Mouse (Mus musculus) liver, postnatal 0 days (tissue): ENCODE results near the gene Aff3. TPM values are rescaled to one million over a fixed set of nuclear protein-coding genes. Genes with fewer than 3 reads are reported as not detected.

Experiments
- ATAC-seq: fragments of 200-750 bp; cut with Nextera tagmentation; 2 replicates; pipeline ENCODE4 v1.8.0; 2017; ENCODE audit warnings: mild to moderate bottlenecking, moderate library complexity
- DNase-seq: peaks from one replicate; pipeline ENCODE4 v3.0.0-alpha.2; 2016
- H3K27ac ChIP-seq: fragments of 300-500 bp; sonication (generic); 2 replicates; pipeline ENCODE4 v1.5.1; 2014; ENCODE audit warnings: antibody characterized with exemption, moderate library complexity, mild to moderate bottlenecking, low read depth
- H3K27me3 ChIP-seq: fragments of 300-500 bp; sonication (generic); 2 replicates; pipeline ENCODE4 v1.6.1; 2014; ENCODE audit warnings: low read length, control low read depth, mixed read lengths; ENCODE audit not compliant: insufficient read depth
- H3K36me3 ChIP-seq: fragments of 300-500 bp; sonication (generic); replicated peaks from 2 replicates; pipeline ENCODE4 v1.6.1; 2014; ENCODE audit warnings: mild to moderate bottlenecking, control low read depth, low read length, moderate library complexity, mixed read lengths; ENCODE audit not compliant: insufficient read depth
- H3K4me1 ChIP-seq: fragments of 300-500 bp; sonication (generic); 2 replicates; pipeline ENCODE4 v1.6.1; 2014; ENCODE audit warnings: antibody characterized with exemption, mild to moderate bottlenecking, control low read depth; ENCODE audit not compliant: insufficient read depth
- H3K4me2 ChIP-seq: fragments of 300-500 bp; sonication (generic); 2 replicates; pipeline ENCODE4 v1.6.1; 2014; ENCODE audit warnings: low read depth, mild to moderate bottlenecking, low read length, moderate library complexity, mixed read lengths
- H3K4me3 ChIP-seq: fragments of 300-500 bp; sonication (generic); 2 replicates; pipeline ENCODE4 v1.5.1; 2014; ENCODE audit warnings: low read depth, low read length
- H3K9ac ChIP-seq: fragments of 300-500 bp; sonication (generic); replicated peaks from 2 replicates; pipeline ENCODE4 v1.6.1; 2014; ENCODE audit warnings: mild to moderate bottlenecking, moderate library complexity
- H3K9me3 ChIP-seq: fragments of 300-500 bp; sonication (generic); 2 replicates; pipeline ENCODE4 v1.6.1; 2016; ENCODE audit warnings: mild to moderate bottlenecking, control low read depth, low read length, mixed read lengths
- CTCF ChIP-seq: sonication (generic); IDR thresholded peaks from 2 replicates; pipeline ENCODE4 v1.5.1; 2016; ENCODE audit warnings: antibody characterized with exemption, low read depth
- EP300 ChIP-seq: IDR thresholded peaks from 2 replicates; pipeline ENCODE4 v1.6.1; 2016; ENCODE audit warnings: antibody characterized with exemption, low read depth, mild to moderate bottlenecking
- WGBS: fragments of 180-500 bp; shearing (Covaris S2); extraction: QIAGEN DNeasy Blood & Tissue Kit; methylation state at CpG from one replicate; pipeline ENCODE4 v1.1.7; 2014; ENCODE audit not compliant: insufficient replicate concordance; 5-methylcytosine and 5-hydroxymethylcytosine counted together
- polyA plus RNA-seq: library from polyadenylated mRNA; unstranded; fragments of >200 nt; fragmentation: Nextera tagmentation; extraction: Ambion mirVana; gene quantifications from 2 replicates; pipeline ENCODE4 v1.2.1, GENCODE M21; 2015

Gene Aff3
- polyA plus RNA-seq, 1 experiment from 2014 or later: 1.1 TPM

- Histone ChIP-seq H3K9ac (no peak overlapping the region), H3K4me3 (no peak overlapping the region), H3K27ac (no peak overlapping the region), H3K4me1 (no peaks in the 10 kb centered on the region), H3K4me2 (no peak overlapping the region), H3K27me3 (no peaks in the 10 kb centered on the region), H3K9me3 (no peaks in the 10 kb centered on the region), H3K36me3 (no peaks in the 10 kb centered on the region)
- 75% methylated on average over 6 of the region's 6 CpGs for WGBS
- no peak for TF ChIP-seq CTCF
- no peak for TF ChIP-seq EP300
- ATAC-seq (no peak), DNase-seq (no peak)
Observed at GRCm38 (mm10) chr1:38690471-38690870, 25.7 kb upstream of the Aff3 start.

GRCm38 (mm10) chr1:38688216-38688615 is 23.5 kb upstream of the Aff3 start:
- 77% methylated on average over 5 of the region's 5 CpGs for WGBS
- no peaks in the 10 kb centered on the region for H3K36me3 ChIP-seq
- DNase-seq (no peak), ATAC-seq (no peak)
- H3K4me3 ChIP-seq: no peak overlapping the region
- no peaks in the 10 kb centered on the region for H3K27me3 ChIP-seq
- no peaks in the 10 kb centered on the region for H3K4me1 ChIP-seq
- no peak for TF ChIP-seq CTCF
- no peak for TF ChIP-seq EP300
- H3K27ac ChIP-seq: no peak overlapping the region
- no peak overlapping the region for H3K4me2 ChIP-seq
- no peak overlapping the region for H3K9ac ChIP-seq
- H3K9me3 ChIP-seq: no peaks in the 10 kb centered on the region

GRCm38 (mm10) chr1:38685706-38686105 is 21.0 kb upstream of the Aff3 start:
- H3K4me2 ChIP-seq: no peak overlapping the region
- no peak overlapping the region for H3K4me3 ChIP-seq
- H3K4me1 ChIP-seq: no peaks in the 10 kb centered on the region
- no peak overlapping the region for H3K27ac ChIP-seq
- TF ChIP-seq CTCF: no peak
- H3K9me3 ChIP-seq: no peaks in the 10 kb centered on the region
- DNase-seq (no peak), ATAC-seq (no peak)
- no peaks in the 10 kb centered on the region for H3K27me3 ChIP-seq
- WGBS: 83% methylated on average over 5 of the region's 5 CpGs
- no peak overlapping the region for H3K9ac ChIP-seq
- H3K36me3 ChIP-seq: no peaks in the 10 kb centered on the region

- no peak for ATAC-seq
- TF ChIP-seq CTCF (no peak), EP300 (no peak)
Observed at GRCm38 (mm10) chr1:38683158-38683721, 18.5 kb upstream of the Aff3 start.

GRCm38 (mm10) chr1:38679890-38680289 is 15.1 kb upstream of the Aff3 start:
- no peaks in the 10 kb centered on the region for H3K4me1 ChIP-seq
- H3K27ac ChIP-seq: no peak overlapping the region
- H3K36me3 ChIP-seq: no peaks in the 10 kb centered on the region
- no peak overlapping the region for H3K4me2 ChIP-seq
- H3K27me3 ChIP-seq: no peaks in the 10 kb centered on the region
- H3K9me3 ChIP-seq: no peaks in the 10 kb centered on the region
- DNase-seq (no peak), ATAC-seq (no peak)
- WGBS: 74% methylated on average over 8 of the region's 8 CpGs
- H3K4me3 ChIP-seq: no peak overlapping the region
- no peak for TF ChIP-seq EP300
- TF ChIP-seq CTCF: no peak
- H3K9ac ChIP-seq: no peak overlapping the region

More at GRCm38 (mm10) chr1:38683158-38683721, 18.5 kb upstream of the Aff3 start:
- Histone ChIP-seq H3K4me3 (no peak overlapping the region), H3K9ac (no peak overlapping the region), H3K9me3 (no peaks in the 10 kb centered on the region), H3K27me3 (no peaks in the 10 kb centered on the region), H3K4me1 (no peaks in the 10 kb centered on the region), H3K36me3 (no peaks in the 10 kb centered on the region), H3K27ac (no peak overlapping the region), H3K4me2 (no peak overlapping the region)
- WGBS: 64% methylated on average over 10 of the region's 10 CpGs
- no peak for DNase-seq

GRCm38 (mm10) chr1:38671756-38672155 is 7.0 kb upstream of the Aff3 start:
- H3K9ac ChIP-seq: no peak overlapping the region
- no peaks in the 10 kb centered on the region for H3K36me3 ChIP-seq
- no peaks in the 10 kb centered on the region for H3K4me1 ChIP-seq
- 68% methylated on average over 3 of the region's 3 CpGs for WGBS
- no peak for TF ChIP-seq EP300
- no peak for TF ChIP-seq CTCF
- no peak overlapping the region for H3K4me2 ChIP-seq
- no peak overlapping the region for H3K27ac ChIP-seq
- DNase-seq: no peak
- ATAC-seq: no peak
- no peaks in the 10 kb centered on the region for H3K27me3 ChIP-seq
- no peak overlapping the region for H3K4me3 ChIP-seq
- H3K9me3 ChIP-seq: no peaks in the 10 kb centered on the region

- 64% methylated on average over 5 of the region's 5 CpGs for WGBS
- no peaks in the 10 kb centered on the region for H3K9me3 ChIP-seq
- no peak overlapping the region for H3K9ac ChIP-seq
- TF ChIP-seq CTCF: no peak
- no peaks in the 10 kb centered on the region for H3K27me3 ChIP-seq
- no peak overlapping the region for H3K4me2 ChIP-seq
- no peak for DNase-seq
- H3K4me3 ChIP-seq: no peak overlapping the region
- ATAC-seq: no peak
- no peak overlapping the region for H3K27ac ChIP-seq
- no peaks in the 10 kb centered on the region for H3K36me3 ChIP-seq
- no peaks in the 10 kb centered on the region for H3K4me1 ChIP-seq
Observed at GRCm38 (mm10) chr1:38671019-38671418, 6.3 kb upstream of the Aff3 start.
